Mouse (Mus musculus): ENCODE data around the gene Exo5. TPM values are rescaled to one million over a fixed set of nuclear protein-coding genes. Genes with fewer than 3 reads are reported as not detected.

Gene Exo5
- polyA plus RNA-seq (2012; ENCODE audit: insufficient read depth, insufficient read length, missing spikeins) = 1.9 and 4.1 TPM in 2 replicates

- peak within 1 kb of the TSS; percentile 87 for H3K27ac ChIP-seq (replicated peaks; ENCODE audit: low read depth, low read length)
- H3K4me1 ChIP-seq (ENCODE audit: control insufficient read depth, insufficient read depth, insufficient read length, low read length) = no peaks in the 10 kb centered on the region
- H3K4me3 ChIP-seq (ENCODE audit: insufficient read depth, low read depth, low read length) = peak within 1 kb of the TSS; percentile 88
Measured at GRCm38 (mm10) chr4:120924554-120925299, at the start of gene Exo5. Gene Exo5 (minus strand): TSS chr4:120925017.

- H3K27ac ChIP-seq (replicated peaks; ENCODE audit: low read depth, low read length) = no peak overlapping the region
- no peak overlapping the region for H3K4me3 ChIP-seq (ENCODE audit: insufficient read depth, low read depth, low read length)
- no peaks in the 10 kb centered on the region for H3K4me1 ChIP-seq (ENCODE audit: control insufficient read depth, insufficient read depth, insufficient read length, low read length)
Measured at GRCm38 (mm10) chr4:120971842-120972241, 47.0 kb upstream of the Exo5 start.

GRCm38 (mm10) chr4:120969382-120970146, 44.7 kb upstream of the Exo5 start:
- Histone ChIP-seq H3K27ac (replicated peaks; ENCODE audit: low read depth, low read length) (no peak overlapping the region), H3K4me3 (ENCODE audit: insufficient read depth, low read depth, low read length) (no peak overlapping the region), H3K4me1 (ENCODE audit: control insufficient read depth, insufficient read depth, insufficient read length, low read length) (no peaks in the 10 kb centered on the region)

- no peak overlapping the region for H3K4me3 ChIP-seq (ENCODE audit: insufficient read depth, low read depth, low read length)
- no peak overlapping the region for H3K27ac ChIP-seq (replicated peaks; ENCODE audit: low read depth, low read length)
Measured at GRCm38 (mm10) chr4:120968486-120968885, 43.7 kb upstream of the Exo5 start.

GRCm38 (mm10) chr4:120955586-120955985, 30.8 kb upstream of the Exo5 start:
- Histone ChIP-seq H3K4me1 (ENCODE audit: control insufficient read depth, insufficient read depth, insufficient read length, low read length) (0 out of 2 replicates have a peak, but pooled peaks cover 3% of the 10 kb centered on the region), H3K27ac (replicated peaks; ENCODE audit: low read depth, low read length) (no peak overlapping the region), H3K4me3 (ENCODE audit: insufficient read depth, low read depth, low read length) (no peak overlapping the region)

More at GRCm38 (mm10) chr4:120968486-120968885, 43.7 kb upstream of the Exo5 start:
- no peaks in the 10 kb centered on the region for H3K4me1 ChIP-seq (ENCODE audit: control insufficient read depth, insufficient read depth, insufficient read length, low read length)

GRCm38 (mm10) chr4:120953667-120954066, 28.9 kb upstream of the Exo5 start:
- Histone ChIP-seq H3K27ac (replicated peaks; ENCODE audit: low read depth, low read length) (no peak overlapping the region), H3K4me3 (ENCODE audit: insufficient read depth, low read depth, low read length) (no peak overlapping the region), H3K4me1 (ENCODE audit: control insufficient read depth, insufficient read depth, insufficient read length, low read length) (0 out of 2 replicates have a peak, but pooled peaks cover 3% of the 10 kb centered on the region)

GRCm38 (mm10) chr4:120953038-120953437, 28.2 kb upstream of the Exo5 start:
- Histone ChIP-seq H3K4me3 (ENCODE audit: insufficient read depth, low read depth, low read length) (no peak overlapping the region), H3K27ac (replicated peaks; ENCODE audit: low read depth, low read length) (no peak overlapping the region)

GRCm38 (mm10) chr4:120952163-120952562, 27.3 kb upstream of the Exo5 start:
- H3K27ac ChIP-seq (replicated peaks; ENCODE audit: low read depth, low read length) = peak overlapping the region; percentile 45
- H3K4me3 ChIP-seq (ENCODE audit: insufficient read depth, low read depth, low read length) = peak overlapping the region; percentile 93
- H3K4me1 ChIP-seq (ENCODE audit: control insufficient read depth, insufficient read depth, insufficient read length, low read length) = 0 out of 2 replicates have a peak, but pooled peaks cover 3% of the 10 kb centered on the region

More at GRCm38 (mm10) chr4:120953038-120953437, 28.2 kb upstream of the Exo5 start:
- H3K4me1 ChIP-seq (ENCODE audit: control insufficient read depth, insufficient read depth, insufficient read length, low read length) = 0 out of 2 replicates have a peak, but pooled peaks cover 3% of the 10 kb centered on the region

- Histone ChIP-seq H3K4me3 (ENCODE audit: insufficient read depth, low read depth, low read length) (peak within 1 kb of the TSS; percentile 93), H3K4me1 (ENCODE audit: control insufficient read depth, insufficient read depth, insufficient read length, low read length) (0 out of 2 replicates have a peak, but pooled peaks cover 3% of the 10 kb centered on the region), H3K27ac (replicated peaks; ENCODE audit: low read depth, low read length) (peak within 1 kb of the TSS; percentile 93)
Measured at GRCm38 (mm10) chr4:120951428-120951973, 26.7 kb upstream of the Exo5 start, which contains the start of gene Zfp69. Gene Zfp69 (minus strand): TSS chr4:120951699.

GRCm38 (mm10) chr4:120950763-120951427, 26.1 kb upstream of the Exo5 start:
- 0 out of 2 replicates have a peak, but pooled peaks cover 3% of the 10 kb centered on the region for H3K4me1 ChIP-seq (ENCODE audit: control insufficient read depth, insufficient read depth, insufficient read length, low read length)

GRCm38 (mm10) chr4:120948938-120949337, 24.1 kb upstream of the Exo5 start:
- Histone ChIP-seq H3K4me1 (ENCODE audit: control insufficient read depth, insufficient read depth, insufficient read length, low read length) (0 out of 2 replicates have a peak, but pooled peaks cover 3% of the 10 kb centered on the region), H3K27ac (replicated peaks; ENCODE audit: low read depth, low read length) (peak overlapping the region; percentile 89), H3K4me3 (ENCODE audit: insufficient read depth, low read depth, low read length) (peak overlapping the region; percentile 39)

More at GRCm38 (mm10) chr4:120950763-120951427, 26.1 kb upstream of the Exo5 start:
- peak overlapping the region; percentile 39 for H3K27ac ChIP-seq (replicated peaks; ENCODE audit: low read depth, low read length)
- H3K4me3 ChIP-seq (ENCODE audit: insufficient read depth, low read depth, low read length) = peak overlapping the region; percentile 76

GRCm38 (mm10) chr4:120935006-120935405, 10.2 kb upstream of the Exo5 start:
- Histone ChIP-seq H3K4me1 (ENCODE audit: control insufficient read depth, insufficient read depth, insufficient read length, low read length) (no peaks in the 10 kb centered on the region), H3K4me3 (ENCODE audit: insufficient read depth, low read depth, low read length) (no peak overlapping the region), H3K27ac (replicated peaks; ENCODE audit: low read depth, low read length) (no peak overlapping the region)

GRCm38 (mm10) chr4:120930736-120931135, 5.9 kb upstream of the Exo5 start:
- H3K4me1 ChIP-seq (ENCODE audit: control insufficient read depth, insufficient read depth, insufficient read length, low read length) = no peaks in the 10 kb centered on the region
- no peak overlapping the region for H3K27ac ChIP-seq (replicated peaks; ENCODE audit: low read depth, low read length)
- H3K4me3 ChIP-seq (ENCODE audit: insufficient read depth, low read depth, low read length) = no peak overlapping the region

- Histone ChIP-seq H3K4me3 (ENCODE audit: insufficient read depth, low read depth, low read length) (no peak overlapping the region), H3K27ac (replicated peaks; ENCODE audit: low read depth, low read length) (no peak overlapping the region), H3K4me1 (ENCODE audit: control insufficient read depth, insufficient read depth, insufficient read length, low read length) (no peaks in the 10 kb centered on the region)
Measured at GRCm38 (mm10) chr4:120928686-120929085, 3.9 kb upstream of the Exo5 start.
